Mouse (Mus musculus) c-Kit-positive CD71-positive TER-119-positive erythroid progenitor cells, embryonic 14.5 days (primary cell): ENCODE data around the gene Dmrtc2.
"Not testable (repeated sequence)": the region's sequence is repeated elsewhere in the genome, so short reads cannot be mapped to it uniquely, and the experiment has no call there.

Source experiments
- DNase-seq: peaks from one replicate; pipeline ENCODE4 v3.0.0-alpha.2; 2013; ENCODE audit warnings: low spot score

Gene Dmrtc2

DNA sequence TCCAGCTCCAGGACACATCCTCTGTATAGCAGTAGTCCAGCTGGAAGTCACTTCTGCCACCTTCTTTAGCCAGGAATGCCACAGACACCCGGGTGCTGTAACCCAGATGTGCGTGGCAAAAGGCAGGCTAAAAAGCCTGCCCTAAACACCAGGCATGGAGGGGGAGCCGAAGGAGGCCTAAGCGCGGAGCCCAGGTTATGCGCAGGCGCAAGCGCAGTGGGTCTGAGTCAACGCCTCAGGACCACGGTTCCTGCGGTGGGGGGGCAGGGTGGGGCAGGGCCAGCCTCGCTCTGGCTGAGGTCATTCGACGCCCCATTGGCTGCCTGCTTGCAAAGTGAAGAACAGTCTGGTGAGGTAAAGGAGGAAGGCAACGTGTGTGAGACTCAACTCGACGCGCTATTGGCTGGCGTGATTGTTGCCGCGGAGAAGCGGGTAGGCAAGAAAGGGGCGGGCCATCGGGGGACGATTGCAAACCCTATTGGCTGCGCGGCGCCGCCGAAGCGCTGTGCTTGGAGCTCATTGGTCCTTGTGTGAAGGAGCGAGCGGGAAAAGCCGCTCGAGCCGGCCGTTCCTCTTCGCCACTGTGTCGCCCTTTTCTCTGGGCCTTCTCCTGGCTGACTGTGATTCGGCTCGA, at the start of gene Dmrtc2, which contains the start of gene Lypd4:
Dmrtc2 (plus strand) TSS at position 526 of the 634 bp plus-strand sequence.
Lypd4 (minus strand) TSS at position 410 of the 634 bp plus-strand sequence.
- no peak for DNase-seq

DNA sequence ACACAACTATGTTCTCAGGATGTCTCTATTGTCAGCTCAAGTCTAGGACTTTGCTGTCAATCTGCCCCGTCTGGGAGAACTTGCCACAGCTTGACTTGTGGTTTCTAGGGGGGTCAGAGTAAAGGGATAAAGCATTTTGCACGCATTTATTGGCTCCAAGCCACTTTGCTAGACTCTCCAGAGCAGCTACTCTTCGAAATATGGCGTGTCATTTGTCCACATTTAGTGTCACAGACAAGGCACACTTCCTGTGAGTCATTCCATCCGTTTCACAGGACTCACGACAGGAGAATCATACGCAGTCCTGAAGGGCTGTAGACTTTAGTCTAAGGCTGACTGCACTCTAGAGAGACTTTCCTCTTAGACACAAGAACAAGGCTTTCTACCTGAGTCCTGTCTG, 45.4 kb upstream of the Dmrtc2 start:
- DNase-seq, result no peak

DNA sequence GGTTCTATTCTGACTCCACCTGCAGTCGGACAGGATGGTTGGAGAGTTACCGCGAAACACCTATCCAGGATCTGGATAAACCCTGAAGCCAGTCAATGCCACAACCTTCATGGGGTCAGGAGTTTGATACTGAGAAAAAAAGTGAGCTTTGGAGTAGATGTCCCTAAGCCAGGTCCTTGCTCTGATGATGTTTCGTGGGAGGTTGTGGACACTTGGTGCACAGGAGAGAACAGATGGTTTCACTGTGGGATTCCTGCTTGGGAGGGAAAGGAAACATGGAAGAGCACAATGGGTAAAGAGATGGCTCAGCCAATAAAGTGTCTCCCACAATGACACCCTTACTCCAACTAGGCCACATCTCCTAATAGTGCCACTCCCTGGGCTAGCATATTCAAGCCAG, 42.7 kb upstream of the Dmrtc2 start:
- no peak for DNase-seq

DNA sequence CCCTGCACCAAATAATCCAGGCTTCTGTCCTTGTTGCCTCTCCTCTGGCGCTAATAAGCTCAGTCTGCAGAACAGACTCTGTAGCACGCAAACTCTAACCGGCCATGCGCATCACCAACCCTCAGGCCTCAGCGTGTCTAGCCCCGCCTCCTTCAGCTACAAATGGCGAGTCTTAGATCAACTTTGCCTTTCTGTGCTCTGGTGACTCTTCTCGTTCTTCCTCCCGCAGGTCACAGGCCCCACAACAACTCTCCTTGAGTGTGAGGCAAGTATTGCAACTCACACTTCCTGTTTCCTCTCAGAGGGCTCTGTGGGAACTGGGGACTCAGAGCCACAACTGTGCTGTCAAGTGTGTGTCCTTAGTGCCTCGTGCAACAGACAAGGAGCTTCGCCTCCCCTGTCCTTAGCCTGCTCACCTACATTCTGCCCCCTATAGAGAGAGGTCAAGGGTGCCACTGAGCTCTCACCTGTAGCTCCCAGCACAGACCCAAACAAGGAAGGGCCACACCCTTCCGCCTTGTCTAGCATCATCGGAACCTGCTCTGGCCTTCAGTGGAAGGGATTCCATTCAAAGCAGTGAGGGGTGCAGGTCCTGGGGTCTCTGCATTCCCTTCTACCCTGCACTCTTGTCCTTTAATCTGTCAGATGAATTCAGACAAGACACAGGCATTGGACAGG, 31.0 kb upstream of the Dmrtc2 start:
- not testable (repeated sequence) for DNase-seq

DNA sequence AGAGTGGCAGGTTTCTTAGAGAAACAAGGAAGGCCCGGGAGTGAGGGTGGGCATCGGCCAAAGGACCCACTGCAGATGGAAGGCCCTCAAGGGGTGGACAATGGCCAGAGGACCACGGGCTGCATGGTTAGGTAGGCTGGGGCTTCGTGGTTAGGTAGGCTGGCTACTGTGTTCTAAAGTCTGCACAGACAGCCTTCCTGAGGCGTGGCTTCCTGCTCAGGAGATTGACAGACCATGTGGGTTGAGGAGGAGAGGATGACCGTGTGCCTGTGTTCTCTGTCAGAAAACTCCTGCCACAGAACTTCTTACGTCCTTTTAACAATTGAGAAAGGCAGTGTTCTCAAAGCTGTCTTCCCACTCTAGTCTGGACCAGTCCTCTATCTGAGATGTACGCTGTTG, 30.4 kb upstream of the Dmrtc2 start:
- DNase-seq, result no peak

DNA sequence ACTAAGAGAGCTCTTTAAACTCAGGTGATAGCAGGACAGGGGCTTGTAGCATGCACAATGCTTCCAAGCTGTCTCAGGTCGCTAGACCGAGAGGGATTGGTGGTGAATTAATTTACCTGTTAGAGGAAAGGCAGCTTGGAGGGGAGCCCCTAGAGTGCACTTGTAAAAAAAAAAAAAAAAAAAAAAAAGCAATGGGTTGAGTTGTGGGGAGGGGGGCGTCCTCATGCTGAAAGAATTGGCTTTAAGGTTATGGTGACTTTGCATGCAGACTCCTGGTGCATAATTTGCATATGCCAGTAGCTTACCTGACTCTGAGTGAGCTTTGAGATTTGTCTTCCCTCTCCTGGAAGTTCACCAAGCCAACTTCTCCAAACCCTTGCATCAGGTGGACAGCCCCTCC, 29.5 kb upstream of the Dmrtc2 start:
- no peak for DNase-seq

DNA sequence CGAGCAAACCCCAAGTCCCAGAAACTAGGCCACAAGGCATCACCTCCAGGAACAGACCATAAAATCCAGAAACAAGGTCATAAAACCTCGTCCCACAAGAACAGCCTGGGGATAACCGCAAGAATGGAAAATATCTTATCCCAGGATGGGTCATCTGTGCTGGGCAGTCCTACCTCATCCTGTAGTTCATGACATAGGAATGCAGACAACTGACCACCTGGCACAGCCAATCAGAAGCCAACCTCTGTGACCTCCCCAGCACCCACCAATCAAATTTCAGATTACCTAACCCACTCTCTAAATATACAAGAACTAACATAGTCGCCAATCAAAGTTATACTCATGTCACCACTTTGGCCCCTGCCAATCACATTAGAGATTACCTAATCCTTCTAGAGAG, 28.8 kb upstream of the Dmrtc2 start:
- DNase-seq, result no peak

DNA sequence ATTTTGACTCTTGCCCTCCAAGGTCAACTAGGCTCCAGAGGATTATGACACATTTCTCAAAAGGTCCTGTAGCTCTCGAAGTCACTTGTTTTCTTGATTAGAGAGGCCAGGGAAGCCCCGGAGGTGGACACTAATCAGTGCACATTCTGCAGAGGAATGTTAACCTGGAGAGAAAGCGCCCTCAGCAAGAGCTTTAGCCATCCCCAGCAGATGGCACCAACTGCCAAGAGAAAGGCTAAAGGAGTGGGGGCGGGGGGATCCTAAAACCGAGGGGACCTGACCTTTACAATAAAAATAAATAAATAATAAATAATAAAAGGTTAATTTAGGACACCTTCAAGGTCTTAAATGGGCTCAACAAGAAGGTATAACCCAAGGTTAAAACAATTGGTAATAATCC, 25.7 kb upstream of the Dmrtc2 start:
- DNase-seq, result no peak

DNA sequence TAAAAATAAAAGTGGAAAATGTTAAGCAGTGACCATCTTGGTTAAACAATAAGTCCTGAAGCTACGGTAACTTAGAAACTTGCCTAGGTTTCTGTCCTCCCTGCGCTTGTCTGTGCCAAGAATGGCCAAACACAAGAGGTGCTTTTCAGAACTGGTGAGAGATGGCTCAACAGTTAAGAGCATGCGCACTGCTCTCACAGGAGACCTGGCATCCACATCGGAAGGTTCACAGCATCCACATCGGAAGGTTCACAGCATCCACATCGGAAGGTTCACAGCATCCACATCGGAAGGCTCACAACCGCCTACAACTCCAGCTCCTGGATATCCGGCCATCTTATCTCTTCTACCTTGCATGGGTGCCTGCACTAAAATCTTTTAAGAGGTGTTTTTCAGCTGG, 24.7 kb upstream of the Dmrtc2 start:
- DNase-seq, result no peak

DNA sequence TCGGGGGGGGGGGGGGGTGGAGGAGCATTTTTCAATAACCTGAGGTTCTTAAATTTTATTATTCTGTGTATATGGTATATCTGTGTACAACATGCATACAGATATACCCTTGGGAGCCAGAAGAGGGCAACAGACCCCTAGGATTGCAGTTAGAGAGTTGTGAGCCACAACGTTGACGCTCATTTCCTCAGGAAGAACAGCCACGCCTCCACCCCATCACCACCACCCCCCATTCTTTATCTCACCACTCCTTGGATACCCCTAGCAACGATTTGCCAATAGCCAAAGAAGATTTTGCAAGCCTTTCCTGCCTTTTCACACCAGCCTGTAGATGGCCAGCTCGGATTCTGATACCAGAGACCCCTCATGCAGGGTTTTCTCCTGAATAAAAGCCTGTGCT, 24.1 kb upstream of the Dmrtc2 start:
- peak; percentile 46 for DNase-seq

DNA sequence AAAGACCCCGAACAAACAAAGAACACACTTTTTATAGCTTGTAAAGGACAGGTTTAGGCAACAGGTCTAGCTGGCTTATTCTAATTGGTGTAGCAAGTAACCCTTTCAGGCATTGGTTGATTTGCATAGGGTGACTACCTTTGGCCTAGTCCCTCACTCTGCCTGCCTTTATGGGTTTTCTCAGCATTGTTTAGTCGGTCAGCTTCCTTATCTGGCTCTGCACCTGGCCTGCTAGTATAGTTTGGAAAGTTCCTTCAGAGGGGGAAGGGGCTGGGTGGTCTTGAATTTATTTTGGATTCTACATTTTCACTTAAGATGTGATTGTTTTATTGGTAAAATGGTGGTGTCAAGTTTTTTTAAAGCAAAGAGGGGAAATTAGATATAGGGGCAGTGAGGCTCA, 23.3 kb upstream of the Dmrtc2 start:
- not testable (repeated sequence) for DNase-seq

DNA sequence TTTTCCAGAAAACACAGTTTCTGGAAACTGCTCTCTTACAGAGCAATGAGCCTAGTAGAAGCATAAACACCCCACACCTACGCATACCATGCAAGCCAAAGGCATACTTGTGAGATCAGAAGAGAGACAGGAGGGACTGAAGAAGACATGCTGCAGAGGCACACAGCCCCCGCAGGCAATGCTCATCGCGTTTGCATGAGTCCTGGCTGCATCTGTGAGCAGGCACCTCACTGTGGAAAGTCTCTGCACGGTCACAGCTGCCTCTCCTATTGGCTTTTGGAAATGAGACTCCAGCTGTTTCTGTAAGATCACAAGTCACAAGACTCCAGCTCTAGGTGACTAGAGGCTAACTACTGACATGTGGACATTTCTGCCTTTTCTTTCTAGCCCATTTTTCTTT, 19.7 kb upstream of the Dmrtc2 start:
- no peak for DNase-seq

DNA sequence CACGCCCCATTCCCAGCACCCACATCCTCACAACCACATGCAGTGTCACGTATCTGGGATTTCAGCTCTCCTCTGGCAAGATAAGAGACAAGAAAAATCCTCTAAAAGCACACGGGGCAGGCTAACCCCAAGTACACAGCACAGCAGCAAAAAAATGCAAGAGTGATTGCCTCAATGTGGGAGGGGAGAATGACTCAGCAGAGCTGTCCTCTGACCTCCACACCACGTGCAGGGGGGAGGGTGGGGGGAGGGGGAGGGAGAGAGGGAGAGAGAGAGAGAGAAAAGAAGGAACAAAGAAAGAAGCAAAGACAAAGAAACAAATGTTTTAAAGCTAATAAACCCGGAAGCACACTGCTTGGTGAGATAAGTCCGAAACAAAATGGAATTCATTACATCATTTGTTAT, 19.0 kb upstream of the Dmrtc2 start:
- DNase-seq, result peak; percentile 79

DNA sequence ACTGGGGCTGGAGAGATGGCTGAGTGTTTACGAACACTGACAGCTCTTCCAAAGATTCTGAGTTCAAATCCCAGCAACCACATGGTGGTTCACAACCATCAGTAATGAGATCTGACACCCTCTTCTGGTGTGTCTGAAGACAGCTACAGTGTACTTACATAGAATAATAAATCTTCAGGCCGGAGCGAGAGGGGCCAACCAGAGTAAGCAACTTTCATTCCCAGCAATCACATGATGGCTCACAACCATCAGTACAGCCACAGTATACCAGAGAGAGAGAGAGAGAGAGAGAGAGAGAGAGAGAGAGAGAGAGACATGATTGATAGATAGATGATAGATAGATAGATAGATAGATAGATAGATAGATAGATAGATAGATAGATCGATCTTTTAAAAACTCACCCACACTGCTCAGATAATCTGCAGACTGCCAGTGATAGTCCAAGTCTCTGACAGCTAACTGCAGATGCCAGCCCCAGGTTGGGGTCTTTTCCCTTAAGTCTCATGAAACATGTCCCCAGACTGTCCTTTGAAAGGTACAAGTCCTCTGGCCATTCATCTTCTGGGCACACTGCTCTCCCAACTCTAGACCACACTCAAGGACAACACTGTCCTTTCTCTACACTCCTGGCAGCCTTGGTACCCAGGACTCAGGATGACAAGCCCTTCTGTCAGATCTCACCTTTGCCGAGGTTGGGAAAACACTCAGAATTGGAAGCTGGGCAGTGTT, 18.1 kb upstream of the Dmrtc2 start:
- no peak for DNase-seq

DNA sequence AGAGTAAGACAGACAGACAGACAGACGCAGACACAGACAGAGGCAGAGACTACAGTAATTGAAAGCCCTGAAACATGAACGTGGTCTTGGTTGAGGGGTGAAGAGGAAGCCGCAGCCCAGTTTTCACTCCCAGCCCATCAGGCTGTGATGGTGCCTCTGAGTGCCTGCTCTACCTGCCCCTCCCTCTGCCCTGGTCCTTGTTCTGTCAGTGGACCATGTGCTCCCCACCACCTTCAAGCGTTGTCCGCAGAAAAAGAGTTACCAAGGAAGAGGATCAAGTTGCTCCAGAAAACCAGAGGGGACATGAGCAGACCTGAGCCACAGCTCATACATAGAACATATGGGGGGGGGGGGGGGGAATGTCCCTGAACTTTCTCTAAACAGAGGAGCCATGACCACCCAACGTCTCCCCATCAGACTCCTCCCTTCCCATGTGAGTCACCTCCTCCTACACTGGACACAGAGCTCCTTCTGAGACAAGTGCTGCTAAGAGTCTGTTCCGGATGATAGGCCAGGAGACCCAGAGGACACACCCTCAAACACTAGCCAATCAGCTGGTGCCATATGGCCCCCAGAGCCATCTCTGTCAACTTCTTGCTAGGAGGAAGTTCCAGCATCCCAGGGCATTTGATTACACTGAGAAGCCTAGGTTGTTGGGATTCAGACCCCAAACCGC, 17.2 kb upstream of the Dmrtc2 start:
- peak; percentile 93 for DNase-seq

DNA sequence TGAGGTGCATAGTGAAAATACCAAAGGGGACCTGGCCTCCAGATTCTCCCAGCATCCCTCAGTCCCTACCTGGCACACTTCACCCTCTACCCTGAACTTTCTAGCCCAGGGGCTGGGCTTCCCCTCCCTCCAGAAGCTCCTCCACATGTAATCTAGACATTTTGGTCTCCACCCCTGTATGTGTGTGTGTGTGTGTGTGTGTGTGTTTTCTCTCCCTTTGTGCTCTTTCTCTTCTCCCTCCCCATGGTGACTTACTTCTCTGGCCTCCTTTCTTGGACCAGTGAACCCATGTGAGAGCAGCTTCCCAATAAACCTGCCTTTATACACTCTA, 16.7 kb upstream of the Dmrtc2 start:
- DNase-seq, result no peak

DNA sequence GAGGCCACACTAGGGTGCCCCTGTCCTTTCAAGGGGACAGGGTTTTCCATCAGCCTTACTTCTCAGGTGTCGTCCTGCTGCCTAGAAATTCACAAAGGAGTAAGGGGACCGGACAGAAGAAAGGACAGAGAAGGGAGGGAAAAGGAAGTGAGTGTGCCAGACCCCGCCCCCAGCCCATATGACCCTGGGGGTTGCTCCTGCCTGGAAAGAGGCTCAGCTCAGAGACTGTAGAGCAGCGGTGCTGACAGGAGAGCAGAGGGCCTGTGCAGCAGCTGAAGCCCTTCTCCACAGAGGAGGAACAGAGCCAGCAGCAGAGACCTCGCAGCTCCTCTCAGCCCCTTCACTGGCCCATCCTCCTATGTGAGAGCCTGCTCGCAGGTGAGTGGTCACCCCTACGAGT, 16.2 kb upstream of the Dmrtc2 start:
- no peak for DNase-seq

DNA sequence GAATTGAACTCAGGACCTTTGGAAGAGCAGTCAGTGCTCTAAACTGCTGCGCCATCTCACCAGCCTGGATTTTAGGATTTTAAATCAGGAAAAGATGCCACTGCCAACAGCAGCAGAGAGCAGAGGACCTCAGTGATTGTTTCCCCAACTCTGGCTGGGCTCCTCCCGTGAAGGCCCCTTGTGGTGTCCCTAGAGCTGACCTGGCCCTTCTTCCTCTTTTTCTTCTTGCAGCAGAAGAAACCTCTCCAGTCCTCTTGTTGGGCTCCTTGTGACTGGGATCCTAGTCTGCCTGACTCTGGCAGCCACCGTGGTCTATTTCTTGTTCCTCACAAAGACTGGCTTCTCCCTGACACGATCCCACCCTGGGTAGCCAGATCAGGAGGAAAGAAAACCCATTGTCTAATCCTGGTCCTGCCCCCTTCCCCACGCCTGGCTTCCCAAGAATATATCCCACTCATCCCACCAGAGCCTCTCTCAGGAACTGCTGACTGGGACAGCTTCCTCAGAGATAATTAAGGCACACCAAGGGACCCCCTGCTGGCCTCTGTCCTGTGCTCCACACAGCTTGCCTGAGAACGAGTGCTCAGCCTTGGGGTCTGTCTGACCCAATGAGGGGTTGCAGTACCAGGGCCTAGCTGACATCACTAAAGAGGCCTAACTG, 13.3 kb upstream of the Dmrtc2 start:
- DNase-seq, result no peak

DNA sequence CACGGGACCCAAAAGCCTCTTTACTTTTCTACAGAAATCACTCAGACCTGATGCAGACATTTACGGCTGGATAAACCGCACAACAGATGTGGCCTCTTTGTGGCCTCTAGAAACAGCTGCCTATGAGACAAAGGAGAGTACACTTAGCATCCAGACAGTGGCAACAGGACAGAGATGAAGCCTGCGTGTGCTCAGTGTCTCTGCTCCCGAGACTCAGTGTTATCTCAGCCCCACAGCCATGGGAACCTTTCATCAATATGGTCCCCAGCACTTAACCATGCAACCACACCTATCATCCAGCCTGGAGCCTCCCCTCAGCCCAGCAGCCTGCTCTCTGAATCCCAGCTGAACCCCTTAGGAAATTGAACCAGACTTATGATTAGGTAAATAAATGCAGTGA, 10.6 kb upstream of the Dmrtc2 start:
- peak; percentile 79 for DNase-seq

DNA sequence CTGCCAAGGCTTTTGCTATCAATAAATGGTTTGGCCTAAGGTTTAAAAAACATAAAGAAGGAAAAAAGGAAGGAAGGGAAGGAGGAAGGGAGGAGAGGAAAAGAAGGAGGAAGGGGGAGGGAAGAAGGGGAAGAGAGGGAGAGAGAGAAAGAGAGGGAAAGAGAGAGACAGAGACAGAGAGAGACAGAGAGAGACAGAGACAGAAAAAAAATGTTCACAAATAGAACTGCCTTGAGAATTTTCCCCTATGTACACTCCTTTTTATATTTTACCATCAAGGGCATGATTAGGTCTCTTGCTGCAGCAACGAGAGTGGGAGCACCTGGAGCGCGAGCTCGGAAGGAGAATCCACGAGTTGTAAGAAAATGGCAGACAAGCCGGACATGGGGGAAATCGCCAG, 7.9 kb upstream of the Dmrtc2 start, which contains the start of gene Gm9844:
Gm9844 (plus strand) TSS at position 301 of the 400 bp plus-strand sequence.
- DNase-seq, result no peak

DNA sequence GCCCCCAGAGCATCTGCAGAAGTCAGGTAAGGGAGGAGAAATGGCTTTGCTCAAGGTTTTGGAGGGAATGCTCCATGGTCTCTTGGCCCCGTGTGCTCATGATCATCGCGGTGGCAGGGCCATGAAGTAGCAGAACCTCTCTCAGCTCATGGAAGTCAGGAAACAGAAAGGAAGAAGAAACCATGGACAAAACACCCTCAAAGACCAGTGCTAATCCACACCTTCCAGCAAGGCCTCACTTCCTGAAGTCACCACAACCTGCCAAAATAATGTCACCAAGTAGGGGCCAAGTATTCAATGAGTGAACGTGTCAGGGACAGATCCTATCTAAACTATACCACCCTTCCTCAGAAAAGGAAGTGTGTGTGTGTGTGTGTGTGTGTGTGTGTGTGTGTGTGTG, 7.0 kb upstream of the Dmrtc2 start:
- no peak for DNase-seq

DNA sequence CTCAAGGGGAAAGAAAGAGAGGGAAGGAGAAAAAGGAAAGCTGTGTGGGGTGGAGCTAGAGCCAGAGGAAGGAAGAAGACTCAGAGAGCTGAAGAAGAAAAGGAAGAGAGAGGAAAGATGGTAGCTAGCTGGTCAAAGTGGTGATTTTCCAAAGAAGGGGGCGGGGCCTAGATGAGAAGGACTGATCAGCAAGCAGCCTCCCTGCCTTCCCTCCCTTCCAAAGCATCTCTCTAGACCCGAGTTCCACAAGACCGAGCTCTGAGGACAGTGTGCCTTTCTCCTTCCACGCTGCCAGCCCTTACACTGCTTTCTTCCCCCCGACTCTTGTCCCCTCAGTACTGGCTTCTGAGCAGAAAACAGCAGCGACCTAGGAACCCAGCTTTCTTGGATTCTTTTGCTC, 5.7 kb upstream of the Dmrtc2 start:
- DNase-seq, result no peak
